Mouse (Mus musculus) limb, embryonic 13.5 days (tissue): ENCODE measurements around the gene Depp1. TPM values are rescaled to one million over a fixed set of nuclear protein-coding genes. Genes with fewer than 3 reads are reported as not detected.
A peak's percentile ranks its signal among the peaks of the same experiment; 100 is the strongest.

Experiments used
- ATAC-seq: fragments of 200-750 bp; cut with Nextera tagmentation; 2 replicates; pipeline ENCODE4 v1.8.0; 2017; ENCODE audit warnings: low read depth, moderate number of reproducible peaks, moderate TSS enrichment; ENCODE audit not compliant: low FRiP score
- H3K27ac ChIP-seq: fragments of 300-500 bp; sonication (generic); 2 replicates; pipeline ENCODE4 v1.5.1; 2015; ENCODE audit warnings: inconsistent platforms, mild to moderate bottlenecking, moderate library complexity
- H3K27me3 ChIP-seq: fragments of 300-500 bp; sonication (generic); 2 replicates; pipeline ENCODE4 v1.6.1; 2015; ENCODE audit warnings: mild to moderate bottlenecking, inconsistent platforms
- H3K36me3 ChIP-seq: fragments of 300-500 bp; sonication (generic); 2 replicates; pipeline ENCODE4 v1.6.1; 2015; ENCODE audit warnings: inconsistent platforms, mild to moderate bottlenecking, moderate library complexity
- H3K4me1 ChIP-seq: fragments of 300-500 bp; sonication (generic); 2 replicates; pipeline ENCODE4 v1.6.1; 2015; ENCODE audit warnings: inconsistent platforms
- H3K4me2 ChIP-seq: fragments of 300-500 bp; sonication (generic); replicated peaks from 2 replicates; pipeline ENCODE4 v1.6.1; 2015; ENCODE audit warnings: inconsistent platforms, mild to moderate bottlenecking, moderate library complexity
- H3K4me3 ChIP-seq: fragments of 300-500 bp; sonication (generic); 2 replicates; pipeline ENCODE4 v1.5.1; 2015; ENCODE audit warnings: moderate library complexity, mild to moderate bottlenecking, inconsistent platforms
- H3K9ac ChIP-seq: fragments of 300-500 bp; sonication (generic); 2 replicates; pipeline ENCODE4 v1.6.1; 2015; ENCODE audit warnings: mild to moderate bottlenecking, inconsistent platforms
- H3K9me3 ChIP-seq: fragments of 300-500 bp; sonication (generic); 2 replicates; pipeline ENCODE4 v1.6.1; 2016; ENCODE audit warnings: inconsistent platforms
- WGBS: fragments of 180-500 bp; shearing (Covaris S2); methylation state at CpG from one replicate; pipeline ENCODE4 v1.1.7; 2015; 5-methylcytosine and 5-hydroxymethylcytosine counted together
- polyA plus RNA-seq: library from polyadenylated mRNA; unstranded; fragments of >200 nt; fragmentation: Nextera tagmentation; extraction: Ambion mirVana; gene quantifications from 2 replicates; pipeline ENCODE4 v1.2.1, GENCODE M21; 2015

Gene Depp1
- polyA plus RNA-seq, 1 experiment from 2014 or later: 18.8 TPM

DNA sequence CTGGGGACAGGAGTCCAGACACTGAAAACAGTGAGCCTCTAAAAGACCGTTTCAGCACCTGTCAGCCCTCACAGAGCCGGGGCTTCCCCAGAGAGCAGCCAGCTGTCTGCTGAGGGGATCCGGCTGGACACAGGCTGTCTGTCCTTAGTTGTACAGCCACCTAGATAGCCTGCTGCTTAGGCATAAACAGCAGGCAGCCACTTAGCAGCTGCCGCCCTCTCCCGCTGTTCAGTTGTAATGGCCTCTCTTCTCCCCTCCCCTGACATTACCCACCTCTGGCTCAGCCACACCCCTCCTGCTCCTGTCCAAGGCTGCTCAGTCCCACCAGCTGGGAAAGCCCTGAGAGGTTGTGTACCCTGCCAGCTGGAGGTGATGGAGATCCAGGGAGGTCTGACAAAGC is 20.6 kb downstream of the Depp1 start:
- Histone ChIP-seq H3K27me3 (peaks cover 24% of the 10 kb centered on the region), H3K9me3 (no peaks in the 10 kb centered on the region), H3K4me3 (no peak overlapping the region), H3K9ac (peak overlapping the region; percentile 25; the same call in 1 of the 2 replicates), H3K36me3 (no peaks in the 10 kb centered on the region), H3K4me2 (peak overlapping the region; percentile 14; the same call in 1 of the 2 replicates), H3K27ac (no peak overlapping the region), H3K4me1 (peaks cover 37% of the 10 kb centered on the region)
- 7% methylated on average over 5 of the region's 5 CpGs for WGBS
- ATAC-seq: peak; percentile 45

DNA sequence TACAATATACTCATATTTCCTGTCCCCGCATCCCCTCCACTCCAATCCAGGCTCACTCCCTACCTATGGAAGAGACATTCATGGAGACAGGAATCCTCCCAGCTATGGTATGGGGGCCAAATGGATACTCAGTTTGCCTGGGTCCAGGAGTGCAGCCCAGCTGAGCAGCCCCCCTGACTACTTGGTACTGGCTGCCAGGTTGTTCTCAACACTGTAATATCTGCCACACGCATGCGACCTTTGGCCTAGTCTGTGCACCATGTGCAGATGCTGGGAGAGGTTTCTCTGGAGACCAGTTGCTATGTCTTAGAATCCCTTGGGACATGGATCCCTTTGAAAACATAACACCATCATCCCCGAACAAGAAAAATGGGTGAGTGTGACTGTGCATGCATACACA is 21.4 kb downstream of the Depp1 start:
- Histone ChIP-seq H3K36me3 (no peaks in the 10 kb centered on the region), H3K9me3 (no peaks in the 10 kb centered on the region), H3K4me3 (no peak overlapping the region), H3K4me2 (no peak overlapping the region), H3K27me3 (peaks cover 24% of the 10 kb centered on the region), H3K27ac (no peak overlapping the region), H3K4me1 (peaks cover 37% of the 10 kb centered on the region), H3K9ac (no peak overlapping the region)
- ATAC-seq: no peak
- WGBS: 82% methylated on average over 4 of the region's 4 CpGs

DNA sequence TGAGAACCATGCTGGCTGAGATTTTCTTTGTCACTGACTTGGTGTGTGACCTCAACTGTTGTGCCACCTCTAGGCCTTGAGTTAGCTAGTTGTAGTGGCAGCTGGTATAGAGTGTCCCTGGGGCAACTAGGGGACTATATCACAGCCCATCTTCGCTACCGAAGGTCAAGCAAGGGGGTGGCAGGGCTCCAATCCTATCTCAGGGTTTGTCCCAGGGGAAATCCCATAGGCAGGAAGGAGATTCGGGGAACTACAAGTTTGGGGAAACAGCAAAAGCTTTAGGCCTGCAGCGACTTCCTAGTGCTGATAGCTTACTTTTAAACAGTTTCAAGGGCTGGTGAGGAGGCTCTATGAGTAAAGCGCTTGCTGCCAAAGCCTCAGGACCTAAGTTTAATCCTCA is 21.9 kb downstream of the Depp1 start:
- Histone ChIP-seq H3K4me1 (peaks cover 37% of the 10 kb centered on the region), H3K4me2 (peak overlapping the region; percentile 98; the same call in 1 of the 2 replicates), H3K4me3 (no peak overlapping the region), H3K36me3 (no peaks in the 10 kb centered on the region), H3K27me3 (peaks cover 24% of the 10 kb centered on the region), H3K27ac (no peak overlapping the region), H3K9ac (no peak overlapping the region), H3K9me3 (no peaks in the 10 kb centered on the region)
- 82% methylated on average over 5 of the region's 5 CpGs for WGBS
- no peak for ATAC-seq

DNA sequence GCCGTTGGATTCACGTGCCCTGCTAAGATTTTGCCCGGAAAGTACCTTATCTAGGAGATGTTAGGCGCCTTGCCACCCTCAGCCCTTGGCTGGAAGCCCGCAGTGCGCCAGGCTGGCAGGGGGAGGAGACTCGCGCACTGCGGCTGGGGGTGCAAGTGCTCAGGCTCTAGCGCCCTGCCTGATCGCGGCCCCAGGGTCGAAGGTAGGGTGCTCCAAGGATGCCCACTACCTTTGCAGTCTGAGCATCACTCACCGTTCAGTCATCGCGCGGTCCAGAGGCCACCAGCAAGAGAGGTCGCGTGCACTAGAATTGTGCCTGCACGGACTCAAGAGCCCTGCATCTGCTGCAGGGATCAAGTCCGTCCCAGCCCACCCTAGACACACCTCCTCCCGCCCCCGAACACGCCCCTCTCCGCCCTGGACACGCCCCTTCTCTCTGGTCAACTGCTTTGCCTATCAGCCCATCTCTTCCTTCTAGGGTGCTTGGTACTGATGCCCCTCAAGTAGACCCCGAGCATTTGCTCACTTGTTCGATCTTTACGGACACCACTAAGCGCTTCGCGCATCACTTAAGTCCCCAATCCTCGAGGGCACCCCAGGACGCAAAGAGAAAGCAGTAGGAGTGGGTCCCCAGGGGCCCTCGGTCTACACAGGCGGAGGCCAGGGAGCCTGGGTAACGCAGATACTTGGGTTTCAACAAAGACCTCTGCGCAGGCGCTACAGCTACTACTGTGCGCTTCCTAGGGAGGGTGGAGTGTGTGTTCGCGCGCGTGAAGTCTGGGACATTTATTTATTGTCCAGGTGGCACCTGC is 23.3 kb downstream of the Depp1 start, which contains the start of gene Rassf4:
Gene Rassf4, minus strand, starts transcription at position 482 of the 812 bp plus-strand sequence.
- peak within 1 kb of the TSS; percentile 98 for H3K4me2 ChIP-seq
- no peaks in the 10 kb centered on the region for H3K36me3 ChIP-seq
- H3K27ac ChIP-seq: 0 out of 2 replicates have a peak within 1 kb of the TSS, but pooled peaks have one; percentile 22
- H3K4me3 ChIP-seq: peak within 1 kb of the TSS; percentile 54
- no peaks in the 10 kb centered on the region for H3K9me3 ChIP-seq
- peak; percentile 84 for ATAC-seq
- peak within 1 kb of the TSS; percentile 62 for H3K9ac ChIP-seq
- WGBS: under 1% methylated on average over 44 of the region's 44 CpGs
- peaks cover 37% of the 10 kb centered on the region for H3K4me1 ChIP-seq
- peaks cover 24% of the 10 kb centered on the region for H3K27me3 ChIP-seq

DNA sequence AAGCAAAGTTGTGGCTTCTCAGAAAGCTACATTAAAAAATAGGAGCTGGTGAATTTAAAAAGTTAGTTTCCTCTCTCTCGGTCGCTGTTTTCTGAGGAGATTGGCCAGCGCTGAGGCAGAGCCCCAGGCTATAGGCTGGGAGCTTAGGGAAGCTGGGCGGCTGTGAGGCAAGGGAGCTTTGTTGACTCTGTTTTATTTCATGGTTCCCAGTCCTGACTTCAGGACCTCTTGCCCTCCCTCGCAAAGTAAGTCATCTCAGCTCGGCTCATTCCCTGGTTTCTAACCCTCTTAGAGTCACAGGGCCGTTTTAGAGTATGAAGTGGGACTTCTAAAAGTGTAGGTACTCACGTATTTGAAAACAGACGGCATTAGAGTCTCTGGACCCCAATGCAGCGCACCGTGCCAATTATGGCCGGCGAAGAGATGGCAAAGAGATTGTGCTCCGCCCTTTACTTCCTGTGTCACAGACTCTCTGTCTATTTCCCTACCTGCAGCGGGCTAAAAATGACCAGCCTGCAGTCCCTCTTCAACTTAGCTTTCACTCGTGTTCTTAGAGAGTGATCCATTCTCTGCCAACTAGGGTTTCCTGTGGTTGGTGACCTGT is 24.0 kb downstream of the Depp1 start:
- 0 out of 2 replicates have a peak overlapping the region, but pooled peaks have one; percentile 22 for H3K27ac ChIP-seq
- 23% methylated on average over 16 of the region's 16 CpGs for WGBS
- no peak for ATAC-seq

DNA sequence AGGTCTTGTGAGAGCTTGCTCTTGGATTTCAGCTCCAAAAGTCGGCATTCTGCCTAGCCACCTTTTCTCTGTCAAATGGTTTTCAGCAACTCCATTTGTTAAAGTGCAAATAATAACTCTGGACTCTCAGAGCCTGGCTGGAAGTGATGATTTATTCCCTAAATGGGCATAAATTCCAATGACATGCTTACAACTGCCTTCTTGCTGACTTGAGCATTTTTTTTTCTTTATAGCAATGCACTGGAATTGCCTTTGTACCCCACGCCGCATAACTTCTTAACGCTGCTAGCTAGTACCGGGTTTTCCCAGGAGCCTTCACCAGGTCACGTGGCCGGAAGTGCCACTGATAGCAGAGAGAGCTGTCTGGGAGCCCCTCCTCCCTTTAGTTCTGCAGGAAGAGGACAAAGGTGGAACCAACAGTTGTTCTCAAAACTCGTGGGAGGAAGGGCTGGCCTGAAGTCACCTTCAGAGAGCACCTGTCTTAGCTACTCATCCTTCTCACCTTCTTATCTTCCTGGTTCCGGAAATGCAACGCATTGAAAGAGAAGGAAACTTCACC is 26.0 kb downstream of the Depp1 start:
- Histone ChIP-seq H3K4me1 (peaks cover 20% of the 10 kb centered on the region), H3K27me3 (peaks cover 15% of the 10 kb centered on the region), H3K4me2 (no peak overlapping the region), H3K9ac (no peak overlapping the region), H3K27ac (no peak overlapping the region; the same call in 1 of the 2 replicates), H3K4me3 (no peak overlapping the region), H3K36me3 (no peaks in the 10 kb centered on the region), H3K9me3 (no peaks in the 10 kb centered on the region)
- WGBS: 59% methylated on average over 10 of the region's 10 CpGs
- ATAC-seq: no peak

More for the DNA sequence above, 24.0 kb downstream of the Depp1 start:
- peaks cover 24% of the 10 kb centered on the region for H3K27me3 ChIP-seq
- H3K9ac ChIP-seq: peak overlapping the region; percentile 62; the same call in 1 of the 2 replicates
- peaks cover 37% of the 10 kb centered on the region for H3K4me1 ChIP-seq
- peak overlapping the region; percentile 54 for H3K4me3 ChIP-seq
- H3K4me2 ChIP-seq: peak overlapping the region; percentile 98
- no peaks in the 10 kb centered on the region for H3K9me3 ChIP-seq
- H3K36me3 ChIP-seq: no peaks in the 10 kb centered on the region

DNA sequence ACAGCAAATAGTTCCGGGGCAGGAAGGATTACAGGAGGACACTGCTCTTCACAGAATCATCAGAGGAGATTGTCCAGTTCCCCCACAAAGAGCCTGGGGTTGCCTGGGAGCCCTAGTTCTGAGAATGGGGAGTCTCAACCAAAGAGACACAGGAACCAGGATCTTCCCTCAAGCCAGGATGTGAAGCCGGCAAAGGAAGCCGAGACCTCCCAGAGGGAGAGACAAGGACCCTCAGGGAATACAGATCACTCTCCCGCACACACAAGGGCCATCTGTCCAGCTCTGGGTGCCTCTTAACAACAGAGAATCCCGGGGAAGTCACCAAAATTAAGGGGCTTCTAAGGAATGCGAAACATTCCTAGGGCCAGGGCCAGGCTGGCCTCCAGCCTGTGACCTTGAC is 26.9 kb downstream of the Depp1 start:
- Histone ChIP-seq H3K4me3 (no peak overlapping the region), H3K27me3 (peaks cover 8% of the 10 kb centered on the region), H3K9me3 (no peaks in the 10 kb centered on the region), H3K36me3 (no peaks in the 10 kb centered on the region), H3K27ac (no peak overlapping the region), H3K4me1 (peaks cover 16% of the 10 kb centered on the region), H3K9ac (no peak overlapping the region), H3K4me2 (no peak overlapping the region)
- ATAC-seq: no peak
- WGBS: 66% methylated on average over 6 of the region's 6 CpGs

DNA sequence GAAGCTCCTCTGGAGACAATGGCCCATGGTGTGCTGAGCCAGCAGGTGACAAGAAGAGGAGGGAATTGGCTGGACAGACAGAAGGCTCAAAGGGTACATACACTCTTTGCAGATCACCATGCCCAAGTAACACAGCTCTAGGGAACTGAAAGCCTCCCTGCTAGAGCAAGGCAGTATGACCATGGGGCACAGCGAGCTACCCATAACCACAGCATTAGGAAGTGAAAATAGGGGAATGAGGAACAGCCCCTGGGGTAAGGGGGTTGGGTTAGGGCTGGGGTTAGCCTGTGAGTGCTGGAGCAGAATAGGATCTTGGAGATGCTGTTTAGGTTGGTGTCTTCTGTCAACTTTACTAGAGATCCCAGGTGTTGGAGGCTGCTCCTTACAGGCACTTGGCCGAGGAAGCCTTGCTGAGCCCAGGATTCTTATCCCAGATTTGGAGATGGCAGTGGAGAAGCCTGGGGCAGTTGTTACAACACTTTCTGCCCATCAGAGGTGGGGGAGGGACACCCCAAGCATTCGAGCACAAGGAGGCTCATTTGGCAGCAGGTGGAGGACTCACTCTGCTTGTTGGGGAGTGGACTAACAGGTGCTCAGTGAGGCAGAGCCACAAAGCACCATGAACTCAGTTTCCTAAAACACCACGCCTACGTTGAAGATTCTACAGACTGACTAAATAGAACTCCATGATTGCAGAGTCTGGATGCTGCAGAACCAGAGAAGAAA is 29.3 kb downstream of the Depp1 start:
- H3K27me3 ChIP-seq: peaks cover 3% of the 10 kb centered on the region; the same call in 1 of the 2 replicates
- H3K27ac ChIP-seq: no peak overlapping the region
- H3K36me3 ChIP-seq: no peaks in the 10 kb centered on the region
- H3K4me2 ChIP-seq: no peak overlapping the region
- whole genome bisulfite sequencing: 68% methylated on average over 5 of the region's 5 CpGs
- no peak overlapping the region for H3K9ac ChIP-seq
- no peaks in the 10 kb centered on the region for H3K4me1 ChIP-seq
- no peak overlapping the region for H3K4me3 ChIP-seq
- H3K9me3 ChIP-seq: no peaks in the 10 kb centered on the region
- no peak for ATAC-seq

DNA sequence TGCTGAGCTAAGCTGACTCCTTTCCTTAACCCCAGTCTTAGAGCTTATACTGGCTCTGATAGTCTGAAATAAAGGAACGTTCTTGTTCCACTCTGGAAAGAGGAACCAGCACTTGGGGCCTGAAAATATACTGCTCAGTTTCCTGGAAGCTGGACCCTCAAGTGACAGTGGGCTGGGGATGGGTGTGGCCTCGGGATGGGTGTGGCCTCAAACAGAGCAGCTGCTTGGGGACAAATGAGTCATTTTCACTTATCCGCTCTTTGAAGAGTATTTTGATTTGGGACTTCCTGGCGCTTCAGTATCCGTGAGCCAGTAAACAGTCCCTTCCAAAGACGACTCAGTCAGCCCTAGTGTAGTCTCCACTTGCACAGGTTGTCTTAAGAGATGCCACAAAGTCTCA is 31.9 kb downstream of the Depp1 start:
- Histone ChIP-seq H3K4me2 (no peak overlapping the region), H3K27ac (no peak overlapping the region), H3K27me3 (no peaks in the 10 kb centered on the region), H3K36me3 (no peaks in the 10 kb centered on the region), H3K4me3 (no peak overlapping the region), H3K9ac (no peak overlapping the region), H3K4me1 (no peaks in the 10 kb centered on the region), H3K9me3 (no peaks in the 10 kb centered on the region)
- no peak for ATAC-seq
- WGBS: 41% methylated on average over 6 of the region's 6 CpGs

DNA sequence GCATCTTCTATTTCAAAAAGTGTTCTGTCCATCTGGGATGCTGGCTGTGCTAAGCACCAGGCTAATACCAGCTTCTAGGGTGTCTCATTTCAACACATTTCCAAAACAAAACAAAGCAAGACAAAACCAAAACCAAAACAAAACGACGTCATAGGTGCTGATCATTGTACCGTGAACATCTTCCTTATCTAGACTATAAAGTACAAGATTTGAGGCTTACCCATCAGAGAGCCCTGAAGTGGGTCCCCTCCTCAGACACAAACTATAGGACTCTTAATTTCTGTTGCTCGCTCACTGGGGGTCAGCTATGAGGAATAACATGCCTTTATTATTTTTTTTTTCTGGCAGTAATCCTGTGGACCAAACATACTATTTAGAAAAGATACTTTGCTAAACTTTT is 43.2 kb downstream of the Depp1 start:
- ATAC-seq: no peak
- Histone ChIP-seq H3K36me3 (no peaks in the 10 kb centered on the region), H3K4me3 (no peak overlapping the region), H3K4me1 (no peaks in the 10 kb centered on the region), H3K27me3 (no peaks in the 10 kb centered on the region), H3K4me2 (no peak overlapping the region), H3K9ac (no peak overlapping the region), H3K27ac (no peak overlapping the region), H3K9me3 (no peaks in the 10 kb centered on the region)
- 90% methylated on average over 4 of the region's 4 CpGs for WGBS

DNA sequence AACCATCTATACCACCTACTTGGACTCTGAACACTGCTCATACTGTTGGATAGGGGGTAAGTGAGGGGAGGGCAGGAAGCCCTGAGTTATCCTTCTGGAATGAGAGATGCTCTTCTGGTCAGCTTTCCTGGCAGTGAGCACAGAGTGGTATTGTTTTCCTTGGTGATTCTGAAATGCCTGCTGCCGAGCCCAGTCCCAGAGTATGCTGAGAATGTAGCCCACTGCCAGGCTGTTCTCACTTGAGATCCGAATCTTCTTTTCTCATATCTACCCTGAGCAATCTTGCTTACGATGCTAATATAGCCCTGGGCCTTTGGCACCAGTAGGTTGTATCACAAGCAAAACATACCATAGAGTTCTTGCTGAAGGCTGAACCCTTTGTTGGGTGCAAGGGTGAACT is 43.9 kb downstream of the Depp1 start:
- no peaks in the 10 kb centered on the region for H3K9me3 ChIP-seq
- WGBS: 90% methylated on average over 3 of the region's 3 CpGs
- H3K4me3 ChIP-seq: no peak overlapping the region
- no peaks in the 10 kb centered on the region for H3K36me3 ChIP-seq
- no peak for ATAC-seq
- H3K4me1 ChIP-seq: no peaks in the 10 kb centered on the region
- H3K4me2 ChIP-seq: no peak overlapping the region
- no peak overlapping the region for H3K9ac ChIP-seq
- no peaks in the 10 kb centered on the region for H3K27me3 ChIP-seq
- no peak overlapping the region for H3K27ac ChIP-seq

DNA sequence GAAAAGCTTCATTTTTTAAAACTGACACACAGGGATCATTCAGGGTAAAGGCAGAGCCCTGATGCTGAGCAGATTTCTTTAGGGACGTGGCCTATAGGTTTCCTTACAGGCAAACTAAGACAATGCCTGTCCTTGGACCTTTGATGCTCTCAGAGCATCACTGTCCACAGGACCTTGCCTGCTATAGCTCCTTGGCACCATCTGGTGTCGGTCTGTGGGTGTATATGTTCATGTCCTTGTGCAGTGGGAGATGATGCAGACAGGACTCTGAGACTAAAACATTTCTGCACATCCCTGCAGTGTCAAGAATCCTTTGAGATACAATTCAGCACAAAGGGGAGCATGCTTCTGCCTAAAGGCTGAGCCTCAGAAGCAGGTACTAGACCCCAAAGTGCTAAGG is 47.0 kb downstream of the Depp1 start:
- 63% methylated on average over 2 of the region's 2 CpGs for WGBS
- Histone ChIP-seq H3K36me3 (no peaks in the 10 kb centered on the region), H3K9me3 (no peaks in the 10 kb centered on the region), H3K4me2 (no peak overlapping the region), H3K9ac (no peak overlapping the region), H3K27me3 (no peaks in the 10 kb centered on the region), H3K4me3 (no peak overlapping the region), H3K4me1 (no peaks in the 10 kb centered on the region), H3K27ac (no peak overlapping the region)
- no peak for ATAC-seq
